Mouse (Mus musculus): Measurements from ENCODE around the gene 1700024B05Rik. TPM values are rescaled to one million over a fixed set of nuclear protein-coding genes. Genes with fewer than 3 reads are reported as not detected.
"Not testable (repeated sequence)": the region's sequence is repeated elsewhere in the genome, so short reads cannot be mapped to it uniquely, and the experiment has no call there.

The 1700024B05Rik gene
- not detected in 2 replicates for polyA plus RNA-seq (2012; rRNA removed)

DNA sequence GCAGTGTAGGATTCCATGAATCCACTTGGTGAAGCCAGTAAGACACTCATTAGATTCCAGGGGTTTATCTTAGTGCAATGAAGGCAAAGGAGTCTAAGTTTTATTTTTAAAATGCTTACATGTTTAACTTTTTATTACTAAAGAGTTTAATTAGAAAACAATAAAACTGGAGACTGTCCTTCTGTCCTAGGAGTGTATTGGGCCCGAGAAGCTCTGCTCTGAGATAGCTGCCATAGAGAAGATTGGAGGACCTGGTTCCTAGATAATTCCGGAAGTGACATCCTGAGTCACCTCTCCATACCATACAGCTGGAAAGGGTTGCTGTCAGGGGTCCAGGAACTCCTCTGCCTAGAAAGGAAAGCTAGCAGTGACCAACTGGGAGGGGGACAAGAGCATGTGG is at the start of gene 1700024B05Rik:
TSS of gene 1700024B05Rik (plus strand) at position 301 of the 400 bp plus-strand sequence.
- 64% methylated on average over 2 of the region's 2 CpGs for WGBS
- not testable (repeated sequence) for H3K4me3 ChIP-seq (replicated peaks; ENCODE audit: insufficient read depth, low read depth, low read length); H3K27me3 ChIP-seq (ENCODE audit: control insufficient read depth, insufficient read depth, low read length); H3K27ac ChIP-seq (ENCODE audit: insufficient read depth, low read length); DNase-seq; H3K4me1 ChIP-seq (ENCODE audit: control insufficient read depth, insufficient read depth, low read length)

DNA sequence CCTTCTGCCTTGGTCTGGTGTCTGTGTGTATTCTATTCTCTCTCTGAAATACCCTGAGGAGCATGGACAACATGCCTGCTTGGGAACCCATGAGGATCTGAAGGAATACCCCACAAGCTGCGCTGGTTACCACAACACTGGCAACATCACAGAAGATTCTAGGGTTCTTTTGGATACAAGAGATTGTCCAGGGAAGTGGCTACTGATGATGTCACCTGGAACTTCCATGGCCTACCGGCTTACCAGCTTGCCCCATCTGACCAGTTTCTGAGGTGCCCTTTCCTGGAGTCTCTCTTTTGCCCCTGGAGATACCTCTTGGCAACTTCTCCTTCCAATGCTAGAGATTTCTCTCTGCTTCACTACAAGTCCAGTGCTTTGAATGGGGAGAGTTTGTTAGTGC is 36.6 kb upstream of the 1700024B05Rik start, which contains the start of gene Gm7980:
TSS of gene Gm7980 (minus strand) at position 101 of the 400 bp plus-strand sequence.
- WGBS = no CpG with 5 or more reads among the region's 2 CpGs
- not testable (repeated sequence) for H3K27me3 ChIP-seq (ENCODE audit: control insufficient read depth, insufficient read depth, low read length); H3K4me3 ChIP-seq (replicated peaks; ENCODE audit: insufficient read depth, low read depth, low read length); DNase-seq; H3K4me1 ChIP-seq (ENCODE audit: control insufficient read depth, insufficient read depth, low read length); H3K27ac ChIP-seq (ENCODE audit: insufficient read depth, low read length)

DNA sequence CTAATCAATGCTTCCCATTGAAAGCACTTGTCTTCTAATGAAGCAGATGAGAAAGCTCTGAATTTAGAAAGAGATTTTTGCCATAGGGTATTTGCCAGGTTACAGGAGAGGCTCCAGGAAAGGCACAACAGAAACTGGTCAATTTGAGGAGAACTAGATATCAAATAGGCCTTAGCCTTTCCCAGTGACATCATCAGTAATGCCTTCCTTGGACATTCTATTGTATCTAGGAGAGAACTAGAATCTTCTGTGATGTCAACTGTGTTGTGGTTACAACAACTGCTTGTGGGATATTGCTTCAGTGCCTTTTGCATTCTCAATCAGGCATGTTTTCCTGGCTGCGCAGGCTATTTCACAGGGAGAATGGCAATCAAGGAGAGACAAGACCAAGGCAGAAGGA is 19.1 kb upstream of the 1700024B05Rik start, which contains the start of gene 1700049E17Rik1:
TSS of gene 1700049E17Rik1 (plus strand) at position 301 of the 400 bp plus-strand sequence.
- WGBS = no CpG with 5 or more reads among the region's 1 CpGs
- H3K27ac ChIP-seq (ENCODE audit: insufficient read depth, low read length); H3K27me3 ChIP-seq (ENCODE audit: control insufficient read depth, insufficient read depth, low read length); DNase-seq; H3K4me1 ChIP-seq (ENCODE audit: control insufficient read depth, insufficient read depth, low read length); H3K4me3 ChIP-seq (replicated peaks; ENCODE audit: insufficient read depth, low read depth, low read length): not testable (repeated sequence)

DNA sequence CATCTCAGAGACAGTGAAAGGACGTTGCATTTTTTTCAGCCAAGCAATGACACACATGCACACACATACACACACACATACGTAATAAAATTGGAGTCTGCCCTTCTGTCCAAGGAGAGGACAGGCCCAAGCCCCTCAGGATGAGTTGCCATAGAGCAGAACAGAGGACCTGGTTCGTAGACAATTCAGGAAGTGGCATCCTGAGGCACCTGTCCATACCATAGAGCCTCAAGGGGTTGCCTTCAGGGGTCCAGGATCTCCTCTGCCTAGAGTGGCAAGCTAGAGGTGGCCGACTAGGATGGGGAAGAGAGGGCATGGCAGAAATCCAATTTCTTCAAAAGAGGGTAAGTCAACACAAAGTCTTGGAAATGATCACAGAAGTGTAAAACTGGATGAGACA is 20.3 kb downstream of the 1700024B05Rik start:
- 60% methylated on average over 4 of the region's 4 CpGs for WGBS
- not testable (repeated sequence) for H3K27ac ChIP-seq (ENCODE audit: insufficient read depth, low read length); DNase-seq; H3K4me1 ChIP-seq (ENCODE audit: control insufficient read depth, insufficient read depth, low read length); H3K4me3 ChIP-seq (replicated peaks; ENCODE audit: insufficient read depth, low read depth, low read length); H3K27me3 ChIP-seq (ENCODE audit: control insufficient read depth, insufficient read depth, low read length)

DNA sequence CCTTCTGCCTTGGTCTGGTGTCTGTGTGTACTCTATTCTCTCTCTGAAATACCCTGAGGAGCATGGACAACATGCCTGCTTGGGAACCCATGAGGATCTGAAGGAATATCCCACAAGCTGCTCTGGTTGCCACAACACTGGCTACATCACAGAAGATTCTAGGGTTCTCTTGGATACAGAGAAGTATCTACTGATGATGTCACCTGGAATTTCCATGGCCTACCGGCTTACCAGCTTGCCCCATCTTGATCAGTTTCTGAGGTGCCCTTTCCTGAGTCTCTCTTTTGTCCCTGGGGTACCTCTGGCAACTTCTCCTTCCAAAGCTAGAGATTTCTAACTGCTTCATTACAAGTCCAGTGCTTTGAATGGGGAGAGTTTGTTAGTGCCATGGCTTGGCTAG is 24.0 kb downstream of the 1700024B05Rik start, which contains the start of gene Gm6401:
TSS of gene Gm6401 (minus strand) at position 101 of the 400 bp plus-strand sequence.
- H3K27me3 ChIP-seq (ENCODE audit: control insufficient read depth, insufficient read depth, low read length); H3K4me1 ChIP-seq (ENCODE audit: control insufficient read depth, insufficient read depth, low read length); H3K4me3 ChIP-seq (replicated peaks; ENCODE audit: insufficient read depth, low read depth, low read length); H3K27ac ChIP-seq (ENCODE audit: insufficient read depth, low read length); DNase-seq: not testable (repeated sequence)
- WGBS = 72% methylated on average over 1 of the region's 1 CpGs

DNA sequence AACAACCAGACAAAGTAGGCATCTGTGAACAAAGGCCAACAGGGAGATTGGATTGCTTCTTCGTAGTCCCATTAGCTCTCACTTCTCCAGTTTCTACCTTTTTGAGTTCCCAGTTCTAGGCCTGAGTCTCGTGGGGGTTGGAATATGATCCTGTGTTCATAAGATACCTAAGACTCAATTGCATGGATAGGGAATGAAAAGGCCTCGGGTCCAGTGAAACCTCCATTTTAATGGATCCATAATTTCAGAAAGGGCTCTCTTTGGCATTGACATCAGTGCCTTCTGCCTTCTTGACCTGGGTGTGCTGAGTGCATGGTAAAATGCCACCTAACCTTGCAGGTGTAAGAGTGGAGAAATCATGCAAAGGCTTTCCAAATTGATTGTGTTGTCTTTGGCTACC is 24.8 kb downstream of the 1700024B05Rik start:
- H3K27ac ChIP-seq (ENCODE audit: insufficient read depth, low read length); DNase-seq; H3K4me3 ChIP-seq (replicated peaks; ENCODE audit: insufficient read depth, low read depth, low read length); H3K27me3 ChIP-seq (ENCODE audit: control insufficient read depth, insufficient read depth, low read length); H3K4me1 ChIP-seq (ENCODE audit: control insufficient read depth, insufficient read depth, low read length): not testable (repeated sequence)
- WGBS = 45% methylated on average over 3 of the region's 3 CpGs

DNA sequence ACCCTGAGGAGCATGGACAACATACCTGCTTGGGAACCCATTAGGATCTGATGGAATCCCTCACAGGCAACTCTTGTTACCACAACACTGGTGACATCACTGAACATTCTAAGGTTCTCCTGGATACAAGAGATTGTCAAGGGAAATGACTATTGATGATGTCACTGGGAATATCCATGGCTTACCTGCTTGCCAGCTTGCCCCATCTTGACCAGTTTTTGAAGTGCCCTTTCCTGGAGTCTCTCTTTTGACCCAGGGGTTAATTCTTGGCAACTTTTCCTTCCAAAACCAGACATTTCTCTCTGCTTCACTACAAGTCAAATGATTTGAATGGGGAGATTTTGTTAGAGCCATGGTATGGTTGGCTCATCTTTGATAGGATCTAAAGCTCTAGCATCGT is 39.4 kb downstream of the 1700024B05Rik start, which contains the start of gene Gm3543:
TSS of gene Gm3543 (minus strand) at position 101 of the 400 bp plus-strand sequence.
- WGBS = 71% methylated on average over 1 of the region's 1 CpGs
- H3K27me3 ChIP-seq (ENCODE audit: control insufficient read depth, insufficient read depth, low read length); H3K4me1 ChIP-seq (ENCODE audit: control insufficient read depth, insufficient read depth, low read length); H3K27ac ChIP-seq (ENCODE audit: insufficient read depth, low read length); DNase-seq; H3K4me3 ChIP-seq (replicated peaks; ENCODE audit: insufficient read depth, low read depth, low read length): not testable (repeated sequence)

Other genes with a start within 250 kb of the 1700024B05Rik start
- gene Gm8068, start 242.1 kb upstream of the 1700024B05Rik start, polyA plus RNA-seq (2012; rRNA removed) = not detected in 2 replicates
- gene Gm7929, start 193.4 kb upstream of the 1700024B05Rik start, polyA plus RNA-seq (2012; rRNA removed) = not detected in 2 replicates
- gene Gm47189, start 171.6 kb upstream of the 1700024B05Rik start, polyA plus RNA-seq (2012; rRNA removed) = not detected in 2 replicates
- not detected in 2 replicates for gene Gm7980, start 36.7 kb upstream of the 1700024B05Rik start, polyA plus RNA-seq (2012; rRNA removed)
- not detected in 2 replicates for gene 1700049E17Rik1, start 19.0 kb upstream of the 1700024B05Rik start, polyA plus RNA-seq (2012; rRNA removed)
- gene Gm6401, start 23.9 kb downstream of the 1700024B05Rik start, polyA plus RNA-seq (2012; rRNA removed) = not detected in 2 replicates
- gene Gm3543, start 39.3 kb downstream of the 1700024B05Rik start, polyA plus RNA-seq (2012; rRNA removed) = not detected in 2 replicates
- gene Gm7951, start 173.4 kb downstream of the 1700024B05Rik start, polyA plus RNA-seq (2012; rRNA removed) = not detected in 2 replicates
- gene Gm17027, start 218.6 kb downstream of the 1700024B05Rik start, polyA plus RNA-seq (2012; rRNA removed) = not detected in 2 replicates
- gene Gm3573, start 246.8 kb downstream of the 1700024B05Rik start, polyA plus RNA-seq (2012; rRNA removed) = not detected in 2 replicates

All from cerebellum, adult 2 months (tissue).